Mouse (Mus musculus): ENCODE results near the gene Acbd6. TPM values are rescaled to one million over a fixed set of nuclear protein-coding genes. Genes with fewer than 3 reads are reported as not detected.

Acbd6 gene
- total and polyA plus RNA-seq, 2 experiments from 2014 or later = 114 to 128 TPM

DNA sequence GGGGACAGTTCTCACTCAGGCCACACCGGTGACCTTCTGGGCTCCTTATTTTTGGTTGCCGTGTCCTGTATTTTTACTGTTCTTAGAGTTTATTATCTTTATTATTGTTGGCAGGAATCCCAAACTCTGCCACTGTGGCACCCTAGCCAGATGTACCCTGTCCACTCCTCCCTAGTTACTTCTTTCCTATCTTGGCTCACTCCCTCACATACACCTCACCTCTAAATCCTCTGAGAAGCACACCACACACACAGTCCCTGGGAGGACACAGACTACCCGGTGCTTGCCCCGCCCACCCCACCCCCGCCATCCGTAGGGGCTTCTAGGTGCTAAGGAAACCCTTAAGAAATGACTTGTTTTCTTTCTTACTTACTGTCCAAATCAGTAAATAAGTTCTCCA, 117.7 kb downstream of the Acbd6 start:
- no peak for ATAC-seq (ENCODE audit: low FRiP score)
- no peak overlapping the region for H3K4me2 ChIP-seq (ENCODE audit: low read depth, low read length, poor library complexity, severe bottlenecking)
- no peak overlapping the region for H3K27ac ChIP-seq (ENCODE audit: low read depth, low read length)
- 94% methylated on average over 6 of the region's 6 CpGs for WGBS
- DNase-seq (ENCODE audit: low spot score) = no peak
- no peaks in the 10 kb centered on the region for H3K9me3 ChIP-seq (ENCODE audit: low read length)
- no peak for TF ChIP-seq CTCF (IDR thresholded peaks at IDR 0.05)
- H3K27me3 ChIP-seq (ENCODE audit: insufficient read depth, low read length) = no peaks in the 10 kb centered on the region
- no peaks in the 10 kb centered on the region for H3K4me1 ChIP-seq (ENCODE audit: insufficient read depth, low read length)
- no peak overlapping the region for H3K9ac ChIP-seq (replicated peaks; ENCODE audit: low read length, poor library complexity, severe bottlenecking)
- H3K4me3 ChIP-seq (ENCODE audit: low read depth, low read length) = no peak overlapping the region
- peaks cover 3% of the 10 kb centered on the region; the same call in 1 of the 2 replicates for H3K36me3 ChIP-seq (ENCODE audit: insufficient read depth, low read length)

- 47% methylated on average over 10 of the region's 10 CpGs for WGBS
- Histone ChIP-seq H3K36me3 (ENCODE audit: insufficient read depth, low read length) (no peaks in the 10 kb centered on the region; the same call in 1 of the 2 replicates), H3K27me3 (ENCODE audit: insufficient read depth, low read length) (no peaks in the 10 kb centered on the region), H3K4me2 (ENCODE audit: low read depth, low read length, poor library complexity, severe bottlenecking) (no peak overlapping the region), H3K4me3 (ENCODE audit: low read depth, low read length) (no peak overlapping the region), H3K9me3 (ENCODE audit: low read length) (no peaks in the 10 kb centered on the region), H3K27ac (ENCODE audit: low read depth, low read length) (no peak overlapping the region), H3K9ac (replicated peaks; ENCODE audit: low read length, poor library complexity, severe bottlenecking) (no peak overlapping the region), H3K4me1 (ENCODE audit: insufficient read depth, low read length) (no peaks in the 10 kb centered on the region; the same call in 1 of the 2 replicates)
- DNase-seq (ENCODE audit: low spot score) = peak; percentile 66
- TF ChIP-seq CTCF (IDR thresholded peaks at IDR 0.05) = no peak
- no peak for ATAC-seq (ENCODE audit: low FRiP score)
Measured at GRCm38 (mm10) chr1:155681116-155681799, 123.3 kb downstream of the Acbd6 start.

DNA sequence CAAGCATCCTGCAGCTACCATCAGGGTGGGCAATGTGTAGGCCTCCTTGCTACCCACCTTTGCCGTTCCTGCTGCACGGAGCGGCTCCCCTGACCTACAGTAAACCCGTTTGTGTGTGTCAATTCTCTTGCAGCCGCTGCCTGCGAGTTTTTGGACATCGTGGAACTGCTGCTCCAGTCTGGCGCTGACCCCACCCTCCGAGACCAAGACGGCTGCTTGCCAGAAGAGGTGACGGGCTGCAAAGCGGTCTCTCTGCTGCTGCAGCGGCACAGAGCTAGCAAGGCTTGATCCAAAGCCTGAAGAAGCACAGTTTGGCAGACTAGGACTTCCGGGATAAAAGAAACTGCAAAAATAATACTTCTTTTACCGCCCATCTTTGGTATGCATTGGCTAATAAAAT, 128.9 kb downstream of the Acbd6 start:
- no peak overlapping the region for H3K27ac ChIP-seq (ENCODE audit: low read depth, low read length)
- ATAC-seq (ENCODE audit: low FRiP score) (no peak), DNase-seq (ENCODE audit: low spot score) (no peak)
- no peaks in the 10 kb centered on the region for H3K9me3 ChIP-seq (ENCODE audit: low read length)
- TF ChIP-seq CTCF (IDR thresholded peaks at IDR 0.05) = no peak
- H3K36me3 ChIP-seq (ENCODE audit: insufficient read depth, low read length) = no peaks in the 10 kb centered on the region
- no peaks in the 10 kb centered on the region for H3K4me1 ChIP-seq (ENCODE audit: insufficient read depth, low read length)
- no peak overlapping the region for H3K4me3 ChIP-seq (ENCODE audit: low read depth, low read length)
- H3K4me2 ChIP-seq (ENCODE audit: low read depth, low read length, poor library complexity, severe bottlenecking) = no peak overlapping the region
- 74% methylated on average over 15 of the region's 15 CpGs for WGBS
- H3K27me3 ChIP-seq (ENCODE audit: insufficient read depth, low read length) = no peaks in the 10 kb centered on the region
- no peak overlapping the region for H3K9ac ChIP-seq (replicated peaks; ENCODE audit: low read length, poor library complexity, severe bottlenecking)

- no peaks in the 10 kb centered on the region for H3K9me3 ChIP-seq (ENCODE audit: low read length)
- no peak for DNase-seq (ENCODE audit: low spot score)
Measured at GRCm38 (mm10) chr1:155689141-155689540, 131.2 kb downstream of the Acbd6 start.

DNA sequence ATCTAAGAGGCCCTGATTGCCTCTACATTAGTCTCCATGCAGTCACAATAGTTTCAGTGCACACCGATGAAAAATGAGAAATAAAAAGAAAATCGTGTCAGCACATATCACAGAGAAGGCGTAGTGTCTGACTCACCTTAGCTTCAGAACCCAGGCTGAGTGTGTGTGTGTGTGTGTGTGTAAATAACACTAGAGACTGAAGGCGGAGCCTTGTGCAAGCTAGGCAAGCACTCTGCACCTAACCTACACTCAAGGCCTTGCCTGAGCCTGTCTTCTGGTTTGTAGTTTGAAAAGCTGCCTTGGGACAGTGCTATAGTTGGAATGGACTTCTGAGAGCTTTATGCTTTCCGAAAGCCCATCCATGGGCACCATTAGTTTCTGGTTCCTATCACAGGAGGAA, 131.6 kb downstream of the Acbd6 start:
- no peaks in the 10 kb centered on the region for H3K4me1 ChIP-seq (ENCODE audit: insufficient read depth, low read length)
- no peaks in the 10 kb centered on the region for H3K9me3 ChIP-seq (ENCODE audit: low read length)
- H3K9ac ChIP-seq (replicated peaks; ENCODE audit: low read length, poor library complexity, severe bottlenecking) = no peak overlapping the region
- DNase-seq (ENCODE audit: low spot score) (no peak), ATAC-seq (ENCODE audit: low FRiP score) (no peak)
- no peak overlapping the region for H3K4me3 ChIP-seq (ENCODE audit: low read depth, low read length)
- H3K36me3 ChIP-seq (ENCODE audit: insufficient read depth, low read length) = no peaks in the 10 kb centered on the region
- no peak overlapping the region for H3K4me2 ChIP-seq (ENCODE audit: low read depth, low read length, poor library complexity, severe bottlenecking)
- 69% methylated on average over 5 of the region's 5 CpGs for WGBS
- H3K27ac ChIP-seq (ENCODE audit: low read depth, low read length) = no peak overlapping the region
- no peak for TF ChIP-seq CTCF (IDR thresholded peaks at IDR 0.05)
- no peaks in the 10 kb centered on the region for H3K27me3 ChIP-seq (ENCODE audit: insufficient read depth, low read length)

More at GRCm38 (mm10) chr1:155689141-155689540, 131.2 kb downstream of the Acbd6 start:
- Histone ChIP-seq H3K4me2 (ENCODE audit: low read depth, low read length, poor library complexity, severe bottlenecking) (no peak overlapping the region), H3K9ac (replicated peaks; ENCODE audit: low read length, poor library complexity, severe bottlenecking) (no peak overlapping the region), H3K27me3 (ENCODE audit: insufficient read depth, low read length) (no peaks in the 10 kb centered on the region), H3K4me3 (ENCODE audit: low read depth, low read length) (no peak overlapping the region), H3K27ac (ENCODE audit: low read depth, low read length) (no peak overlapping the region), H3K36me3 (ENCODE audit: insufficient read depth, low read length) (no peaks in the 10 kb centered on the region), H3K4me1 (ENCODE audit: insufficient read depth, low read length) (no peaks in the 10 kb centered on the region)
- no peak for TF ChIP-seq CTCF (IDR thresholded peaks at IDR 0.05)
- WGBS = 64% methylated on average over 4 of the region's 4 CpGs
- ATAC-seq (ENCODE audit: low FRiP score) = no peak

- Histone ChIP-seq H3K4me1 (ENCODE audit: insufficient read depth, low read length) (no peaks in the 10 kb centered on the region), H3K4me2 (ENCODE audit: low read depth, low read length, poor library complexity, severe bottlenecking) (no peak overlapping the region), H3K27me3 (ENCODE audit: insufficient read depth, low read length) (no peaks in the 10 kb centered on the region), H3K36me3 (ENCODE audit: insufficient read depth, low read length) (no peaks in the 10 kb centered on the region), H3K27ac (ENCODE audit: low read depth, low read length) (no peak overlapping the region), H3K9ac (replicated peaks; ENCODE audit: low read length, poor library complexity, severe bottlenecking) (no peak overlapping the region), H3K9me3 (ENCODE audit: low read length) (no peaks in the 10 kb centered on the region), H3K4me3 (ENCODE audit: low read depth, low read length) (no peak overlapping the region)
- ATAC-seq (ENCODE audit: low FRiP score) (no peak), DNase-seq (ENCODE audit: low spot score) (no peak)
- 95% methylated on average over 6 of the region's 6 CpGs for WGBS
- TF ChIP-seq CTCF (IDR thresholded peaks at IDR 0.05) = no peak
Measured at GRCm38 (mm10) chr1:155692230-155692629, 134.3 kb downstream of the Acbd6 start.

All from midbrain, postnatal 0 days (tissue).